Mouse (Mus musculus): ENCODE results near the gene Cks1brt. TPM values are rescaled to one million over a fixed set of nuclear protein-coding genes. Genes with fewer than 3 reads are reported as not detected.
"Not testable (repeated sequence)": the region's sequence is repeated elsewhere in the genome, so short reads cannot be mapped to it uniquely, and the experiment has no call there.

Gene Cks1brt
- polyA plus RNA-seq (2015; fragmentation: Nextera tagmentation; extraction: Ambion mirVana): not detected in 2 replicates

- no peak within 1 kb of the TSS for H3K9ac ChIP-seq
- ATAC-seq (ENCODE audit: low FRiP score): no peak
- peaks cover 39% of the 10 kb centered on the region for H3K9me3 ChIP-seq
- H3K4me3 ChIP-seq: no peak within 1 kb of the TSS
- no peak within 1 kb of the TSS for H3K4me2 ChIP-seq
- H3K4me1 ChIP-seq (replicated peaks): no peaks in the 10 kb centered on the region
- 94% methylated on average over 3 of the region's 3 CpGs for WGBS
- no peaks in the 10 kb centered on the region for H3K27me3 ChIP-seq
- H3K36me3 ChIP-seq: no peaks in the 10 kb centered on the region
- no peak within 1 kb of the TSS for H3K27ac ChIP-seq
Observed at GRCm38 (mm10) chr8:85151624-85152023, at the start of gene Cks1brt. Cks1brt (plus strand) TSS chr8:85151924.

GRCm38 (mm10) chr8:85113241-85113640 lies 38.5 kb upstream of the Cks1brt start:
- Histone ChIP-seq H3K4me3 (no peak overlapping the region), H3K27ac (no peak overlapping the region), H3K4me1 (replicated peaks) (no peaks in the 10 kb centered on the region), H3K4me2 (no peak overlapping the region), H3K36me3 (peaks cover 37% of the 10 kb centered on the region), H3K9ac (no peak overlapping the region), H3K27me3 (no peaks in the 10 kb centered on the region), H3K9me3 (no peaks in the 10 kb centered on the region)
- no peak for ATAC-seq (ENCODE audit: low FRiP score)
- WGBS: 97% methylated on average over 10 of the region's 10 CpGs

DNA sequence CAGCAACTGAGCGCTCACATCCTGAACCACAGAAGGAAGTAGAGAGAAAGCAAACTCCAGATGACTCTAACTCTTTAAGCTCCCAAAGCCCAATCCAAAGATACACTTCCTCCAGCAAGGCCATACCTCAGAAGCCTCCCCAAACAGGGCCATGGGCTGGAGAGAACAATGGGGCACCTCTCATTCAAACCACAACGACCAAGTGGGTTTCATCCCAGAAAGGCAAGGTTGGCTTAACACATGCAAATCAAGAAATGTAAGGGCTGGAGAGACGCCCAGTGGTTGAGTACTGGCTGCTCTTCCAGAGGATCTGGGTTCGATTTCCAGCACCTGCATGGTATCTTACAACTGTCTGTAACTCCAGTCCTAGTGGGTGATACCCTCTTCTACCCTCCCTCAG lies 36.2 kb upstream of the Cks1brt start:
- Histone ChIP-seq H3K27me3 (no peaks in the 10 kb centered on the region), H3K4me3 (no peak overlapping the region), H3K36me3 (peaks cover 19% of the 10 kb centered on the region), H3K4me2 (no peak overlapping the region), H3K9me3 (no peaks in the 10 kb centered on the region), H3K27ac (no peak overlapping the region), H3K9ac (no peak overlapping the region), H3K4me1 (replicated peaks) (peaks cover 7% of the 10 kb centered on the region)
- no peak for ATAC-seq (ENCODE audit: low FRiP score)
- 73% methylated on average over 4 of the region's 4 CpGs for WGBS

DNA sequence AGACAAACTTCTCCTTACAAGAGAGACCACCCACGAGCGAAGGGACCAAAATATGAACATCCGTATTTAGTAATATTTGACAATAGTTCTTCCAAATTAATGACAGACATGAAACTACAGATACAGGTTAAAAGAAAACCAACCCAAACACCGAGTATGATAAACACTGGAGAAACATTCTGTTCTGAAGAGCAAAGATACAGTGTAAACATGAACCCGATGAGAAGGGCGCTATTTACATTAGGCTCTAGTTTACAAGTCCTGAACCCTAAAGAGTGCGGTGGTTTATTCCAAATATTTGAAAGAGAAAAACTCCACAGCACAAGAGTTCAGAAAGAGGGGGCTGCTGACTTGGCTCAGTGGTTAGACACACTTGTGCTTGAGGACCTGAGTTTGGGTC lies 34.7 kb upstream of the Cks1brt start:
- Histone ChIP-seq H3K4me1 (replicated peaks) (peaks cover 7% of the 10 kb centered on the region), H3K9me3 (no peaks in the 10 kb centered on the region), H3K9ac (no peak overlapping the region), H3K4me2 (no peak overlapping the region), H3K4me3 (no peak overlapping the region), H3K27ac (no peak overlapping the region), H3K36me3 (peaks cover 4% of the 10 kb centered on the region), H3K27me3 (no peaks in the 10 kb centered on the region)
- no peak for ATAC-seq (ENCODE audit: low FRiP score)
- 93% methylated on average over 7 of the region's 7 CpGs for WGBS

DNA sequence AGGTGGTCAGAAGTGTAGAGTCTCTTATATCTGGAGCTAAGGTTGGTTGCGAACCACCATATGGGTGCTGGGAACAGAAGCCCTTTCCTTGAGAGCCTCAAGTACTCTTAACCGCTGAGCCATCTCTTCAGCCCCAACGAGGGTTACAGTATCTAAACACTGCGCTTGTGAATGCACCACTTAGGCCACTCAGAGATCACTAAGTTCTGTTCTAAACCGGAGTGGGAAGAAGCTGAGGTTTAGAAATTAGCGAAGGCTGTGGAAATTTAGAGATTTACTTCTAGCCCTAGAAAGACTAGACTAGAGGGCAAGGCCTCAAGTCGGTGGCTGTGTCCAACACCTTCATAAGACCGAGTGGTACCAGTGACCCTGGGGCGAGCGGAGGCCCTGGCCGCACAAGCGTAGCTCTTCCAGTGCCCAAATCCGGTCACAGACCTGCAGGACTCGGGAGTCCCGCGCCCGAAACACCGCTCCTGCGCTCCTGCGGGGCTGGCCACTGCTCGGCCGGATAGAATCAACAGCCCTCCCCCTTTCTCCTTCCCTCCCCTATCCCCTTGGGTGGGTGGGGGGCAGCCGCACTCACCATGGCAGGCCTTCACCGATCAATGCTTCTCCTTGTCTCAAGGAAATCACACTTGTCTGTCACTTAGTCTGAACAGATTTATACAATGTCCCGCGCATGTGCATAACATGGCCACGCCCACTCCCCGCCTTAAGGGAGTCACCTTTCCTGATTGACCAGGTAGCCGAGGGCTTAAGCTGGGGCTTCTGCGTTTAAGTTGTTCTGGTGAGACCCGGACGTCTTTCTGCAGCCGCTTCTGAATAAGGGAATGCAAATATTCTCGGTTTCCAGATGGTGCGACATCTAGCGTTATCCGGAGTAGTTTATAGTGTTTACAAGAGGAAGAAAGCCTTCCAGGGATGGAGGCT lies 32.4 kb upstream of the Cks1brt start:
- Histone ChIP-seq H3K4me3 (peak overlapping the region; percentile 64), H3K4me1 (replicated peaks) (peaks cover 7% of the 10 kb centered on the region), H3K4me2 (peak overlapping the region; percentile 74), H3K36me3 (no peaks in the 10 kb centered on the region; the same call in 1 of the 2 replicates), H3K27me3 (0 out of 2 replicates have a peak, but pooled peaks cover 2% of the 10 kb centered on the region), H3K9ac (peak overlapping the region; percentile 82), H3K27ac (peak overlapping the region; percentile 72), H3K9me3 (no peaks in the 10 kb centered on the region)
- WGBS: 8% methylated on average over 37 of the region's 37 CpGs
- peak; percentile 91 for ATAC-seq (ENCODE audit: low FRiP score)

DNA sequence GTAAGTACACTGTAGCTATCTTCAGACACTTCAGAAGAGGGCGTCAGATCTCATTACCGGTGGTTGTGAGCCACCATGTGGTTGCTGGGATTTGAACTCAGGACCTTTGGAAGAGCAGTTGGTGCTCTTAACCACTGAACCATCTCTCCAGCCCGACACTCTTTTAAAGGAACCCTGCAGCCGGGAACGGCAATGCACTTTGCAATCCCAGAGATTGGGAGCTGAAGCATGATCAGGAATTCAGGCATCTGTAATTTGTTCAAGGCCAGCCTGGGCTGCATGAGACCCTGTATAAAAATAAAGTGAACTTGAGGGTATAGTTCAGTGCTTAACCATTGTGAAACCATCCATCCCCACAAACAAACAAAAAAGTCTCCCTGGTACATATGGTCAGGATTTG lies 31.5 kb upstream of the Cks1brt start:
- H3K4me3 ChIP-seq; H3K27ac ChIP-seq; H3K4me1 ChIP-seq (replicated peaks); ATAC-seq (ENCODE audit: low FRiP score); H3K4me2 ChIP-seq; H3K9ac ChIP-seq; H3K9me3 ChIP-seq; H3K36me3 ChIP-seq; H3K27me3 ChIP-seq: not testable (repeated sequence)
- 77% methylated on average over 5 of the region's 5 CpGs for WGBS

DNA sequence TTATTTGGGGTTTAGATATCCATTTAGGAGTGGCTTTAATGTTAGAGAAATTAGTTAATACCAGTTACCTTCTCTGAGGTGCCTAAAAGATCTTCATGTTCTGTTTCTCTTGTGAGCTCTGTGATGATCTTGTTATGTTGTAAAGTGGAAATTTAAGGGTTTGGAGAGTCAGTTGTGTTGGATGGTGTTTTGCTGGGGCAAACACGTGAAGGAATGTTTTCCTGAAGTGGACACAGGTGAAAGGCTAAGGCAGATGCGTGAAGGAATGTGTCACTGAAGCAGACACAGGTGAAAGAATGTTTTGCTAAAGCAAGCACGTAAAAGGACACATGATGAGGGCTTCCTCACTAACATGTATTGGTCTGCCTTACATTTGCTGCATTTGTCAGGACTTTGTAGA lies 28.7 kb upstream of the Cks1brt start, which contains the start of gene Zfp791:
Gene Zfp791 (minus strand): TSS at position 101 of the 400 bp plus-strand sequence.
- no peaks in the 10 kb centered on the region for H3K9me3 ChIP-seq
- H3K9ac ChIP-seq: no peak within 1 kb of the TSS
- H3K4me3 ChIP-seq: no peak within 1 kb of the TSS
- no peak for ATAC-seq (ENCODE audit: low FRiP score)
- no peaks in the 10 kb centered on the region for H3K36me3 ChIP-seq
- WGBS: 86% methylated on average over 3 of the region's 3 CpGs
- no peak within 1 kb of the TSS for H3K27ac ChIP-seq
- no peak within 1 kb of the TSS for H3K4me2 ChIP-seq
- 0 out of 2 replicates have a peak, but pooled peaks cover 2% of the 10 kb centered on the region for H3K27me3 ChIP-seq
- peaks cover 7% of the 10 kb centered on the region for H3K4me1 ChIP-seq (replicated peaks)

GRCm38 (mm10) chr8:85123691-85124090 lies 28.0 kb upstream of the Cks1brt start:
- H3K4me1 ChIP-seq (replicated peaks): peaks cover 5% of the 10 kb centered on the region
- H3K4me2 ChIP-seq: no peak overlapping the region
- H3K4me3 ChIP-seq: no peak overlapping the region
- no peak for ATAC-seq (ENCODE audit: low FRiP score)
- no peak overlapping the region for H3K9ac ChIP-seq
- H3K9me3 ChIP-seq: no peaks in the 10 kb centered on the region
- H3K36me3 ChIP-seq: no peaks in the 10 kb centered on the region
- WGBS: 91% methylated on average over 8 of the region's 8 CpGs
- 0 out of 2 replicates have a peak, but pooled peaks cover 2% of the 10 kb centered on the region for H3K27me3 ChIP-seq
- H3K27ac ChIP-seq: no peak overlapping the region

- 92% methylated on average over 1 of the region's 1 CpGs for WGBS
- ATAC-seq (ENCODE audit: low FRiP score): no peak
- Histone ChIP-seq H3K4me1 (replicated peaks) (no peaks in the 10 kb centered on the region), H3K27ac (no peak overlapping the region), H3K36me3 (no peaks in the 10 kb centered on the region), H3K9ac (no peak overlapping the region), H3K27me3 (peaks cover 11% of the 10 kb centered on the region), H3K4me3 (no peak overlapping the region), H3K9me3 (no peaks in the 10 kb centered on the region), H3K4me2 (no peak overlapping the region)
Observed at GRCm38 (mm10) chr8:85132335-85132734, 19.4 kb upstream of the Cks1brt start.

- not testable (repeated sequence) for H3K4me3 ChIP-seq; ATAC-seq (ENCODE audit: low FRiP score); H3K4me2 ChIP-seq; H3K9me3 ChIP-seq; H3K9ac ChIP-seq; H3K4me1 ChIP-seq (replicated peaks); H3K27ac ChIP-seq; H3K36me3 ChIP-seq
- WGBS: 94% methylated on average over 2 of the region's 2 CpGs
- H3K27me3 ChIP-seq: peaks cover 11% of the 10 kb centered on the region
Observed at GRCm38 (mm10) chr8:85135690-85136089, 16.0 kb upstream of the Cks1brt start.

GRCm38 (mm10) chr8:85142516-85142915 lies 9.2 kb upstream of the Cks1brt start:
- H3K4me2 ChIP-seq: no peak overlapping the region
- H3K27me3 ChIP-seq: no peaks in the 10 kb centered on the region
- WGBS: 95% methylated on average over 4 of the region's 4 CpGs
- no peaks in the 10 kb centered on the region for H3K4me1 ChIP-seq (replicated peaks)
- no peak overlapping the region for H3K27ac ChIP-seq
- no peak overlapping the region for H3K9ac ChIP-seq
- peaks cover 10% of the 10 kb centered on the region; the same call in 1 of the 2 replicates for H3K9me3 ChIP-seq
- H3K4me3 ChIP-seq: no peak overlapping the region
- ATAC-seq (ENCODE audit: low FRiP score): no peak
- no peaks in the 10 kb centered on the region for H3K36me3 ChIP-seq

DNA sequence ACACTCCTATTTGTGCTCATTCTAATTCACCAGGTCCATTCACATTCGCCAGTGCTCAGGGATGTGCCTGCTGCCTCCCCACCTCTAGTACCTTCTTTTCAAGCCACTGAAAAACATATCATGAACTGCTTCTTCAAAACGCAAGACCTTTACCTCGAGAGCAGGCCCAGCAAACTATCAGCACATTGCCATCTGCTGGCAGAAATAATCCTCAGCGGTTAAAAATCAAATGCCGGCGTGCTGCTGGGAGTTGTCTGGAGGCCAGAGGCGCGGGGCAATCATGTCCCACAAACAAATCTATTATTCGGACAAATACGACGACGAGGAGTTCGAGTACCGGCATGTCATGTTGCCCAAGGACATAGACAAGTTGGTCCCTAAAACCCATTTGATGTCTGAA lies 19.6 kb downstream of the Cks1brt start:
- WGBS: 30% methylated on average over 14 of the region's 14 CpGs

DNA sequence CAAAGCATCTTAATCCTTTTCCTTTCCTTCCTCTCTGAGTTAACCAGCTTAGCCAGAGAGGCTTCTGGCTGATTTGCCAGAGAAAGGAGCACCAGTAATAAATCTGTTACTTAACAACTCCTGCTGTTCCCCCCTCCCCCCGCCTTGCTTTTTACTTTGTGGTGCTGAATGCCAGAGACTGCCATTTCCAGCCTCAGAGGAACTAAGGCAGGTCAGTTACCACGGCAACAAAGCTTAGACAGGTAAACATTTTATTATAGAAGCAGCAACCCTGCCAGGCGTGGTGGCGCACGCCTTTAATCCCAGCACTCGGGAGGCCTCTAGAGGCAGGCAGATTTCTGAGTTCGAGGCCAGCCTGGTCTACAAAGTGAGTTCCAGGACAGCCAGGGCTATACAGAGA lies 24.2 kb downstream of the Cks1brt start:
- no peak for ATAC-seq (ENCODE audit: low FRiP score)
- Histone ChIP-seq H3K9ac (no peak overlapping the region), H3K4me2 (no peak overlapping the region), H3K36me3 (no peaks in the 10 kb centered on the region), H3K4me3 (no peak overlapping the region), H3K9me3 (no peaks in the 10 kb centered on the region), H3K27ac (no peak overlapping the region), H3K27me3 (no peaks in the 10 kb centered on the region), H3K4me1 (replicated peaks) (no peaks in the 10 kb centered on the region)
- 68% methylated on average over 7 of the region's 7 CpGs for WGBS

More for the DNA sequence above, 19.6 kb downstream of the Cks1brt start:
- H3K9ac ChIP-seq: no peak overlapping the region
- ATAC-seq (ENCODE audit: low FRiP score): no peak
- no peak overlapping the region for H3K4me3 ChIP-seq
- no peaks in the 10 kb centered on the region for H3K36me3 ChIP-seq
- H3K27ac ChIP-seq: no peak overlapping the region
- H3K4me2 ChIP-seq: no peak overlapping the region
- peaks cover 2% of the 10 kb centered on the region; the same call in 1 of the 2 replicates for H3K9me3 ChIP-seq
- H3K27me3 ChIP-seq: no peaks in the 10 kb centered on the region
- H3K4me1 ChIP-seq (replicated peaks): no peaks in the 10 kb centered on the region
